Comparison of ENCODE assay signal across 1 mouse cellular context in the genomic region with DNA sequence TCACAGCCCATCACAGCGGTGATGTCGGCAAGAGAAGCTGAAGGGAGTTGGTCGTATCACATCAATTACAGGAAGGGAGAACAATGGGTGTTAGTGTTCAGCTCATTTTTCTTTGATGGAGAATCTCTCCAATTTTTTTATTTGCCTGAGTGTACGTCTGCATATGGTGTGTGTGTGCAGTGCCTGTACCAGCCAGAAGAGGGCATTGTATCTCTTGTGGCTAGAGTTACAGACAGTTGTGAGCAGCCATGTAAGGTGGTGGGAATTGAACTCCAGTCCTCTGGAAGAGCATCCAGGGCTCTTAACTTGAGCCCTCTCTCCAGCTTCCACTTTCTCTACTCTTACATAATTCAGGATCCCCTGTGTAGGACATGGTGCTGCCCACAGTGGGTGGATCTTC.
A peak's percentile ranks its signal among the peaks of the same experiment; 100 is the strongest.
TF ChIP-seq lines count a peak whose summit lies in the region.

No protein-coding gene starts in this region.

TF ChIP-seq in MEL, 35 proteins besides CTCF, POLR2A, EP300 and RAD21:
- TF ChIP-seq SMC3 (IDR thresholded peaks at IDR 0.05; ENCODE audit: low read depth, low read length) = peak; percentile 35
- no peak for TF ChIP-seq E2F4 (IDR thresholded peaks at IDR 0.05; ENCODE audit: borderline replicate concordance, low read depth, low read length)
